Mouse (Mus musculus): ENCODE data around the gene Six1.

GRCm38 (mm10) chr12:73037385-73038160, 16.1 kb downstream of the Six1 start:
- TF ChIP-seq POLR2A (IDR thresholded peaks at IDR 0.05; ENCODE audit: control insufficient read depth, low read depth, low read length) (no peak), CTCF (IDR thresholded peaks at IDR 0.05; ENCODE audit: control insufficient read depth, insufficient read depth, insufficient replicate concordance, low read depth, low read length) (no peak)

Data from testis, adult 2 months (tissue).